Mouse (Mus musculus) MEL (cell line): Measurements from ENCODE around the gene Ms4a6d.

Source experiments
- MAZ ChIP-seq: IDR thresholded peaks from 2 replicates; pipeline ENCODE4 v1.6.1; 2012; ENCODE audit warnings: low read depth, mild to moderate bottlenecking, inconsistent platforms, low read length, improper control_type of control experiment
- MXI1 ChIP-seq: IDR thresholded peaks from 2 replicates; pipeline ENCODE4 v1.6.1; 2011; ENCODE audit warnings: mild to moderate bottlenecking, low read depth, low read length, improper control_type of control experiment
- MYC ChIP-seq: IDR thresholded peaks from 2 replicates; pipeline ENCODE4 v1.6.1; 2011; ENCODE audit warnings: low read depth, mild to moderate bottlenecking, low read length, improper control_type of control experiment, moderate library complexity
- POLR2A ChIP-seq, 2 experiments: IDR thresholded peaks; 2 replicates each; pipeline ENCODE4 v1.6.1; 2011 to 2012; ENCODE audit warnings: low read length in 2 of 2, mild to moderate bottlenecking in 2 of 2, control low read depth in 1 of 2, improper control_type of control experiment in 1 of 2, low read depth in 1 of 2, moderate library complexity in 1 of 2; ENCODE audit not compliant: control insufficient read depth in 1 of 2, insufficient read depth in 1 of 2, poor library complexity in 1 of 2
- USF2 ChIP-seq, 2 experiments: IDR thresholded peaks; 2 replicates each; pipeline ENCODE4 v1.6.1; 2011 to 2012; ENCODE audit warnings: improper control_type of control experiment in 2 of 2, low read length in 2 of 2, borderline replicate concordance in 1 of 2, inconsistent platforms in 1 of 2, low read depth in 1 of 2, mild to moderate bottlenecking in 1 of 2; ENCODE audit not compliant: insufficient read depth in 1 of 2

DNA sequence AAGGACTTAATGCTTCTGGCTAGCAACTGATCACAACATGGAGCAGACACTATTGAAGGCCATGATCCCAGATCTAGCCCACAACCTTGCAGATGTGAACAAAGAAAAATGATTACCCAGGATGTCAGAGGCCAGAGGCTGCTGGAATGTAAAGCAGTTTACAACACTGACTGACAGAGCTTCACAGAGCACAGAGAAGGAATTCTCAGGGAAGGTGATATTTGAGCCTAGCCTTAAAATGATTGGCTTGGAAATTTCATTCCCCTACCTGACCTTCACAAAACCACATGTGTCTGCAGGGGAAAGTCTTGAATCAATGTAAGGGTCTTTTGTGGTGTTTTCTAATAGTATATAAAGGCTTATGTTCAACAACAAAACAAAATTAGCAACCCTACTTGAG is 20.2 kb upstream of the Ms4a6d start:
- no peak for TF ChIP-seq POLR2A (IDR thresholded peaks at IDR 0.05; ENCODE audit: control insufficient read depth in 1 of 2, insufficient read depth in 1 of 2, low read depth in 1 of 2, low read length in 2 of 2, poor library complexity in 1 of 2)
- no peak for TF ChIP-seq USF2 (IDR thresholded peaks at IDR 0.05; ENCODE audit: borderline replicate concordance in 1 of 2, insufficient read depth in 1 of 2, low read depth in 1 of 2, low read length in 2 of 2)
- no peak for TF ChIP-seq MAZ
- no peak for TF ChIP-seq MXI1
- no peak for TF ChIP-seq MYC
